In genomic region chr13:65242319-65242787, GRCm38 (mm10) we compare ENCODE assay signal across 9 mouse cellular contexts. TPM values are rescaled to one million over a fixed set of nuclear protein-coding genes. Genes with fewer than 3 reads are reported as not detected.
DNase-seq lines count a peak whose midpoint lies in the region; ATAC-seq and TF ChIP-seq lines count a peak whose summit lies in the region.
"Had no signal": no experiment of that assay in that cellular context is flagged by ENCODE, and none has a peak within 500 bp of the region (broad histone marks: within the 10 kb centered on the region; RNA-seq: fewer than 3 reads in every experiment).

No protein-coding gene starts in this region.

- no peaks in the 10 kb centered on the region for H3K27me3 ChIP-seq in testis, adult 2 months (ENCODE audit: control insufficient read depth, insufficient read depth, low read length)
- no peaks in the 10 kb centered on the region for H3K27me3 ChIP-seq in limb, embryonic 12.5 days
- H3K27me3 ChIP-seq in small intestine, adult 2 months (ENCODE audit: control insufficient read depth, insufficient read depth, low read length) = no peaks in the 10 kb centered on the region

- no peak overlapping the region for H3K27ac ChIP-seq in gastrocnemius, adult 2 months
- H3K27ac ChIP-seq in testis, adult 2 months (ENCODE audit: control insufficient read depth, insufficient read depth, low read depth, low read length) = peak overlapping the region; percentile 97
- no peak overlapping the region for H3K27ac ChIP-seq in limb, embryonic 12.5 days
- H3K27ac ChIP-seq in small intestine, adult 2 months (ENCODE audit: insufficient read depth, low read depth, low read length) = no peak overlapping the region

- intact Hi-C loops in gastrocnemius, adult 2 months (cut with DNase I) = loop anchor here (5.0 kb wide), 1 partner anchor 130 kb away; the partner anchor contains the start of gene Mfsd14b

- H3K4me3 ChIP-seq in gastrocnemius, adult 2 months = peak overlapping the region; percentile 91
- H3K4me3 ChIP-seq in testis, adult 2 months (ENCODE audit: control insufficient read depth, low read depth, low read length) = peak overlapping the region; percentile 96
- H3K4me3 ChIP-seq in limb, embryonic 12.5 days (replicated peaks) = peak overlapping the region; percentile 77
- H3K4me3 ChIP-seq in small intestine, adult 2 months (ENCODE audit: low read depth, low read length) = peak overlapping the region; percentile 94

- 37% methylated on average over 27 of the region's 27 CpGs for WGBS in limb, embryonic 12.5 days
- 29% methylated on average over 27 of the region's 27 CpGs for WGBS in small intestine, adult 2 months

- TF ChIP-seq POLR2A in testis, adult 2 months (IDR thresholded peaks at IDR 0.05; ENCODE audit: control insufficient read depth, low read depth, low read length) = peak; percentile 49; the same call in 1 of the 2 replicates
- no peak for TF ChIP-seq POLR2A in small intestine, adult 2 months (IDR thresholded peaks at IDR 0.05; ENCODE audit: low read depth, low read length)

- no peak for ATAC-seq in limb, embryonic 12.5 days (ENCODE audit: insufficient number of reproducible peaks, insufficient read depth, low FRiP score, low TSS enrichment, low read depth)
- ATAC-seq in megakaryocyte progenitor cell, adult 5-6 weeks (replicated peaks; ENCODE audit: poor library complexity) = no peak

- H3K36me3 ChIP-seq in testis, adult 2 months (ENCODE audit: control insufficient read depth, insufficient read depth, low read length) = no peaks in the 10 kb centered on the region
- peaks cover 24% of the 10 kb centered on the region for H3K36me3 ChIP-seq in limb, embryonic 12.5 days
- H3K36me3 ChIP-seq in small intestine, adult 2 months (ENCODE audit: control insufficient read depth, insufficient read depth, low read length) = no peaks in the 10 kb centered on the region

- DNase-seq in gastrocnemius, adult 2 months = peak; percentile 18
- DNase-seq in gastrocnemius, postnatal 25 days = no peak
- no peak for DNase-seq in testis, postnatal 14 days (ENCODE audit: low spot score)
- DNase-seq in layer of hippocampus, postnatal 14 days (ENCODE audit: low spot score in 2 of 2) = no peak

- H3K4me2 ChIP-seq in limb, embryonic 12.5 days = peak overlapping the region; percentile 98

- peaks cover 10% of the 10 kb centered on the region for H3K4me1 ChIP-seq in testis, adult 2 months (ENCODE audit: control insufficient read depth, insufficient read depth, low read length)
- peaks cover 6% of the 10 kb centered on the region for H3K4me1 ChIP-seq in limb, embryonic 12.5 days (replicated peaks)
- H3K4me1 ChIP-seq in small intestine, adult 2 months (ENCODE audit: control insufficient read depth, insufficient read depth, insufficient read length, low read length) = peaks cover 11% of the 10 kb centered on the region

- peaks cover 24% of the 10 kb centered on the region for H3K9me3 ChIP-seq in limb, embryonic 12.5 days

- H3K9ac ChIP-seq in limb, embryonic 12.5 days (replicated peaks) = peak overlapping the region; percentile 73; the same call in 1 of the 2 replicates

- no peak for TF ChIP-seq CTCF in gastrocnemius, adult 2 months (IDR thresholded peaks at IDR 0.05)
- TF ChIP-seq CTCF in testis, adult 2 months (IDR thresholded peaks at IDR 0.05; ENCODE audit: control insufficient read depth, insufficient read depth, insufficient replicate concordance, low read depth, low read length) = no peak
- TF ChIP-seq CTCF in small intestine, adult 2 months (IDR thresholded peaks at IDR 0.05; ENCODE audit: extremely low read depth, insufficient read length, insufficient replicate concordance, low read depth, low read length) = no peak

RNA-seq across cellular contexts. Expression of gene Gm10775, which starts 17.0 kb away (rescaled TPM):
- total RNA-seq in gastrocnemius, adult 2 months (2021) = not detected
- total RNA-seq in gastrocnemius, postnatal 25 days (2021) = not detected
- polyA plus RNA-seq in testis, adult 2 months (2012; rRNA removed) = 1.8 and 1.9 TPM in 2 replicates
- not detected in 2 replicates for polyA plus RNA-seq in limb, embryonic 12.5 days (2016; fragmentation: Nextera tagmentation; extraction: Ambion mirVana)
- not detected in 2 replicates for polyA plus RNA-seq in small intestine, adult 2 months (2012; rRNA removed)
- total RNA-seq in megakaryocyte progenitor cell, adult 5-6 weeks (2015) = not detected in 2 replicates
- total RNA-seq in megakaryocyte progenitor cell, adult 5-6 weeks (2017) = not detected in 2 replicates
- total RNA-seq in layer of hippocampus, postnatal 14 days (2021) = under 1 TPM; 0.37 to 0.64 TPM
- total RNA-seq: hematopoietic stem cell, adult 5-6 weeks had no signal

RNA-seq across cellular contexts. Expression of gene Zfp369, which starts 36.3 kb away (rescaled TPM):
- total RNA-seq in gastrocnemius, adult 2 months (2021) = 10 to 100 TPM in 1 of 2 experiments, 1 to 10 TPM in 1; 8.9 to 10.6 TPM
- 10 to 100 TPM in 1 of 2 experiments, 1 to 10 TPM in 1; 8.4 to 10.6 TPM for total RNA-seq in gastrocnemius, postnatal 25 days (2021)
- 4.2 and 5.4 TPM in 2 replicates for polyA plus RNA-seq in testis, adult 2 months (2012; rRNA removed)
- 19.4 and 20.5 TPM in 2 replicates for polyA plus RNA-seq in limb, embryonic 12.5 days (2016; fragmentation: Nextera tagmentation; extraction: Ambion mirVana)
- polyA plus RNA-seq in small intestine, adult 2 months (2012; rRNA removed) = 2.5 and 6.9 TPM in 2 replicates
- 29.4 and 32.7 TPM in 2 replicates for total RNA-seq in megakaryocyte progenitor cell, adult 5-6 weeks (2015)
- 45.5 and 53.2 TPM in 2 replicates for total RNA-seq in megakaryocyte progenitor cell, adult 5-6 weeks (2017)
- total RNA-seq in layer of hippocampus, postnatal 14 days (2021) = 10 to 100 TPM; 65.6 to 66.3 TPM

RNA-seq across cellular contexts. Expression of gene Nlrp4f, which starts 36.6 kb away (rescaled TPM):
- total RNA-seq in gastrocnemius, adult 2 months (2021) = not detected
- not detected for total RNA-seq in gastrocnemius, postnatal 25 days (2021)
- polyA plus RNA-seq in testis, adult 2 months (2012; rRNA removed) = 0.58 and 0.63 TPM in 2 replicates
- polyA plus RNA-seq in limb, embryonic 12.5 days (2016; fragmentation: Nextera tagmentation; extraction: Ambion mirVana) = 0.05 and 0.11 TPM in 2 replicates
- not detected in 2 replicates for polyA plus RNA-seq in small intestine, adult 2 months (2012; rRNA removed)
- total RNA-seq in megakaryocyte progenitor cell, adult 5-6 weeks (2015) = 0.10 TPM in 1 of 2 replicates, not detected in the other
- total RNA-seq in megakaryocyte progenitor cell, adult 5-6 weeks (2017) = not detected in 2 replicates
- total RNA-seq in layer of hippocampus, postnatal 14 days (2021) = under 1 TPM; 0.17 to 0.25 TPM
- total RNA-seq: hematopoietic stem cell, adult 5-6 weeks had no signal
